Mouse (Mus musculus): ENCODE measurements around the gene Parva. TPM values are rescaled to one million over a fixed set of nuclear protein-coding genes. Genes with fewer than 3 reads are reported as not detected.

Gene Parva
- polyA plus RNA-seq, 1 experiment from 2014 or later: 93.4 TPM

DNA sequence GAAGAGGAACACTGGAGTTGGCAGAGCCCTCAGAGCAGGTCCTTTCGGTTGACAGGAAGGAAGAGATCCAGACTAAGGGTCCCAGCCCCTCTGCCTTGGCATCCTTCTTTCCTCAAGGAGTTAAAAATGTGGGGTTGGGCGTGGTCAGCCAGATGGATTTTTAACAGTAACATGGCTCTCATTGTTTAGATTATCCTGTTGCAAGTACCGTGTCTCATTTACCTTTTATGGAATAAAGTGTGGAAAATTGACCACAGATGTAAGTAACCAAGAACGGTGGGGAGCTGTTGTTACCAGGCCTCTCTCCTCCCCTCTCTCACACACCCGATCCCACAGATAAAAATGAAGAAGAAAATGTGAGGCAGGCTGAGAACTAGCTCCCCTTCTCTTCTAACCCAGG lies 75.5 kb downstream of the Parva start:
- 16% methylated on average over 5 of the region's 5 CpGs for WGBS
- DNase-seq (ENCODE audit: low spot score) (peak; percentile 91), ATAC-seq (ENCODE audit: low read depth) (peak; percentile 72)
- H3K9ac ChIP-seq (ENCODE audit: low read depth, low read length): no peak overlapping the region
- H3K4me3 ChIP-seq (ENCODE audit: low read depth, low read length): no peak overlapping the region
- peak overlapping the region; percentile 91 for H3K27ac ChIP-seq (replicated peaks; ENCODE audit: low read depth, low read length)
- H3K4me1 ChIP-seq (ENCODE audit: control insufficient read depth, insufficient read depth, low read length): peaks cover 53% of the 10 kb centered on the region
- peak overlapping the region; percentile 38 for H3K4me2 ChIP-seq (ENCODE audit: low read depth, low read length)
- H3K36me3 ChIP-seq (ENCODE audit: control insufficient read depth, insufficient read depth, low read length): no peaks in the 10 kb centered on the region
- H3K27me3 ChIP-seq (replicated peaks; ENCODE audit: control insufficient read depth, insufficient read depth, low read length): no peaks in the 10 kb centered on the region
- no peaks in the 10 kb centered on the region for H3K9me3 ChIP-seq (ENCODE audit: control insufficient read depth, low read length)

DNA sequence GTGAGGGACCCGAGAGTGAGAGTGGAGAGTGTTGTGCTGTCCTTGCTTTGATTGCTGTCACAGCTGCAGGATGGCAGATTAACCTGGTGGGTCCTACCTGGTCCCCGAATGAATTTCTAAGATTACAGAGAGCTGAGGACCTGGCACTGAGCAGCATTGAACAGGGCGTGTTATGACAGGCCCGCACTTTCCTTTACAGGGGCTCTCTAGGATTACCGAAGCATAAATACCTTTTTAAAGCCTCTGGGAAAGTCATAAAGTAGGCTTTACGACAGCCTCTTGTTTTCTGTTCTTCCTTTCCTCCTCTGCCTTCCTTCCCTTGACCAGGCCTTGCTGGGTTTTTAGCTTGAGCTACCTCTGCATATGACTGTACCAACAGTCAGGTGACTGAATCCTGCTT lies 76.1 kb downstream of the Parva start:
- Histone ChIP-seq H3K27ac (replicated peaks; ENCODE audit: low read depth, low read length) (peak overlapping the region; percentile 91), H3K27me3 (replicated peaks; ENCODE audit: control insufficient read depth, insufficient read depth, low read length) (no peaks in the 10 kb centered on the region), H3K4me2 (ENCODE audit: low read depth, low read length) (peak overlapping the region; percentile 29; the same call in 1 of the 2 replicates), H3K4me3 (ENCODE audit: low read depth, low read length) (no peak overlapping the region), H3K36me3 (ENCODE audit: control insufficient read depth, insufficient read depth, low read length) (no peaks in the 10 kb centered on the region), H3K4me1 (ENCODE audit: control insufficient read depth, insufficient read depth, low read length) (peaks cover 52% of the 10 kb centered on the region), H3K9ac (ENCODE audit: low read depth, low read length) (no peak overlapping the region), H3K9me3 (ENCODE audit: control insufficient read depth, low read length) (no peaks in the 10 kb centered on the region)
- ATAC-seq (ENCODE audit: low read depth): 0 out of 2 replicates have a peak, but pooled peaks have one; percentile 16
- WGBS: 20% methylated on average over 6 of the region's 6 CpGs
- DNase-seq (ENCODE audit: low spot score): peak; percentile 56

DNA sequence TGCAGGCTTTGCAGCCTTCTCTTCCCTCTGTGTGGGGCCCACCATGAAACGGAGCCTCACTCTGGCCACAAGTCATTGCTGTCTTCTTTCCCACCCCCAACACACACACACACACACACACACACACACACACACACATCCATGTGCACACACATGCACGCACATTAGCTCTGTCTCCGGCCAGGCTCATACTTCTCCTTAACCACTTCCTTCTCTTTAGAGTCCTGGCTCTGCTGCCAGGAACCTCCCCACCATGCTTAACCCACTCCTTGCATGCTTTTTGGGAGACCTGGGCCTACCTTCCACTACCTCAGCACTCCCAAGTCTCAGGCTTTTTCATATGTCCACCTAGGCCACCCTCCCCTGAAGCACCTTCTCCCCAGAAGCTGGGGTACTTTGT lies 76.6 kb downstream of the Parva start:
- H3K36me3 ChIP-seq (ENCODE audit: control insufficient read depth, insufficient read depth, low read length): no peaks in the 10 kb centered on the region

DNA sequence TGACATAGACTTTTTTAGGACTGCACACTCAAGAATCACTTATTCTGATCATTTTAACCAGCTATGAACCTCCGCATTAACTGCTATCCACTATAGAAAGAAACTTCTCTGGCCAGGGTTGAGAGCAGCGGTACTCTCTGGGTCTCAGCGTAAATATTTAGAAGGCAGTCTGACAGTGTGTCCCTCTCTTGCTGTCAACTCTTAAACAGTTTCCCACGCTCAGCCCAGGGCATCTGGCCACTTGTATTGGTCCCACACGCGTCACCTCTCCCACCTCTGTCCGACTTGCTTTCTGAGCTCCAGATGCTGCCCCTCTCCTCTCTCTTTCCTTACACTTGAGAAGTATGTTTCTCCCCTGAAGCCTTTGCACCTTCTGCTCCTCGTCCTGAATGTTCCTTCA lies 81.8 kb downstream of the Parva start:
- WGBS: 73% methylated on average over 8 of the region's 8 CpGs
- no peak overlapping the region for H3K27ac ChIP-seq (replicated peaks; ENCODE audit: low read depth, low read length)

More for the DNA sequence above, 76.6 kb downstream of the Parva start:
- no peaks in the 10 kb centered on the region for H3K27me3 ChIP-seq (replicated peaks; ENCODE audit: control insufficient read depth, insufficient read depth, low read length)
- DNase-seq (ENCODE audit: low spot score) (peak; percentile 49), ATAC-seq (ENCODE audit: low read depth) (no peak; the same call in 1 of the 2 replicates)
- 36% methylated on average over 3 of the region's 3 CpGs for WGBS
- H3K9me3 ChIP-seq (ENCODE audit: control insufficient read depth, low read length): no peaks in the 10 kb centered on the region
- H3K4me1 ChIP-seq (ENCODE audit: control insufficient read depth, insufficient read depth, low read length): peaks cover 49% of the 10 kb centered on the region
- no peak overlapping the region for H3K4me3 ChIP-seq (ENCODE audit: low read depth, low read length)
- H3K27ac ChIP-seq (replicated peaks; ENCODE audit: low read depth, low read length): peak overlapping the region; percentile 91
- H3K9ac ChIP-seq (ENCODE audit: low read depth, low read length): no peak overlapping the region
- no peak overlapping the region for H3K4me2 ChIP-seq (ENCODE audit: low read depth, low read length)

GRCm38 (mm10) chr7:112510336-112511048 lies 83.2 kb downstream of the Parva start:
- Histone ChIP-seq H3K4me1 (ENCODE audit: control insufficient read depth, insufficient read depth, low read length) (peaks cover 42% of the 10 kb centered on the region), H3K4me3 (ENCODE audit: low read depth, low read length) (no peak overlapping the region), H3K4me2 (ENCODE audit: low read depth, low read length) (no peak overlapping the region), H3K27ac (replicated peaks; ENCODE audit: low read depth, low read length) (peak overlapping the region; percentile 49), H3K9ac (ENCODE audit: low read depth, low read length) (no peak overlapping the region), H3K27me3 (replicated peaks; ENCODE audit: control insufficient read depth, insufficient read depth, low read length) (no peaks in the 10 kb centered on the region), H3K36me3 (ENCODE audit: control insufficient read depth, insufficient read depth, low read length) (no peaks in the 10 kb centered on the region), H3K9me3 (ENCODE audit: control insufficient read depth, low read length) (no peaks in the 10 kb centered on the region)
- 24% methylated on average over 10 of the region's 10 CpGs for WGBS
- peak; percentile 42 for ATAC-seq (ENCODE audit: low read depth)
- DNase-seq (ENCODE audit: low spot score): peak; percentile 63

More for the DNA sequence above, 81.8 kb downstream of the Parva start:
- no peaks in the 10 kb centered on the region for H3K36me3 ChIP-seq (ENCODE audit: control insufficient read depth, insufficient read depth, low read length)
- H3K4me3 ChIP-seq (ENCODE audit: low read depth, low read length): no peak overlapping the region
- peaks cover 43% of the 10 kb centered on the region for H3K4me1 ChIP-seq (ENCODE audit: control insufficient read depth, insufficient read depth, low read length)
- H3K9ac ChIP-seq (ENCODE audit: low read depth, low read length): no peak overlapping the region
- H3K4me2 ChIP-seq (ENCODE audit: low read depth, low read length): no peak overlapping the region
- DNase-seq (ENCODE audit: low spot score) (no peak), ATAC-seq (ENCODE audit: low read depth) (no peak)
- no peaks in the 10 kb centered on the region for H3K27me3 ChIP-seq (replicated peaks; ENCODE audit: control insufficient read depth, insufficient read depth, low read length)
- no peaks in the 10 kb centered on the region for H3K9me3 ChIP-seq (ENCODE audit: control insufficient read depth, low read length)

DNA sequence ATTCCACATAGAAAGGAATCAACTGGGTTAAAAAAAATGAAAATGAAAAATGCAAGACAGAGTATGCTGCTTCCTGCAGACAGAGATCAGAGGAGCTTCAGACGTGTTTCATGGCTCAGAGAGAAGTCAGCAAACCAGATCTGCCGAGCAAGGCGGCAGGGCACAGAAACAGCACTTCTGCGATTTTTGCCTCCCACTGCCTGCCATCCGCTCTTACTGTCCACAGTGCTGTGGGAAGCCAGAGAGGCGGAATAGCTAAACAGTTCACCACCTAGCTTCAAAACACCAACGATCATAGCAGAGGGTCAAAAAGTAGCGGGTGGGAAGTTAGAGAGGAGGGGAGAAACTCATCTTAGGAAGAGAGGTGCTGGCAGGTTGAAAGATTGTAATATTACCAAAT lies 84.0 kb downstream of the Parva start:
- WGBS: 42% methylated on average over 8 of the region's 8 CpGs
- no peak for ATAC-seq (ENCODE audit: low read depth)
- H3K4me2 ChIP-seq (ENCODE audit: low read depth, low read length): no peak overlapping the region
- peaks cover 42% of the 10 kb centered on the region for H3K4me1 ChIP-seq (ENCODE audit: control insufficient read depth, insufficient read depth, low read length)
- no peak overlapping the region for H3K4me3 ChIP-seq (ENCODE audit: low read depth, low read length)
- H3K27me3 ChIP-seq (replicated peaks; ENCODE audit: control insufficient read depth, insufficient read depth, low read length): no peaks in the 10 kb centered on the region
- H3K9ac ChIP-seq (ENCODE audit: low read depth, low read length): no peak overlapping the region; the same call in 1 of the 2 replicates
- no peak for DNase-seq (ENCODE audit: low spot score)
- H3K36me3 ChIP-seq (ENCODE audit: control insufficient read depth, insufficient read depth, low read length): no peaks in the 10 kb centered on the region
- H3K27ac ChIP-seq (replicated peaks; ENCODE audit: low read depth, low read length): 0 out of 2 replicates have a peak overlapping the region, but pooled peaks have one; percentile 49
- no peaks in the 10 kb centered on the region for H3K9me3 ChIP-seq (ENCODE audit: control insufficient read depth, low read length)

GRCm38 (mm10) chr7:112512257-112512656 lies 85.0 kb downstream of the Parva start:
- H3K9me3 ChIP-seq (ENCODE audit: control insufficient read depth, low read length): no peaks in the 10 kb centered on the region
- H3K27me3 ChIP-seq (replicated peaks; ENCODE audit: control insufficient read depth, insufficient read depth, low read length): no peaks in the 10 kb centered on the region
- 19% methylated on average over 3 of the region's 3 CpGs for WGBS
- H3K4me3 ChIP-seq (ENCODE audit: low read depth, low read length): no peak overlapping the region
- no peak overlapping the region for H3K4me2 ChIP-seq (ENCODE audit: low read depth, low read length)
- DNase-seq (ENCODE audit: low spot score) (peak; percentile 52), ATAC-seq (ENCODE audit: low read depth) (no peak)
- no peaks in the 10 kb centered on the region for H3K36me3 ChIP-seq (ENCODE audit: control insufficient read depth, insufficient read depth, low read length)
- H3K27ac ChIP-seq (replicated peaks; ENCODE audit: low read depth, low read length): peak overlapping the region; percentile 23; the same call in 1 of the 2 replicates
- H3K9ac ChIP-seq (ENCODE audit: low read depth, low read length): no peak overlapping the region
- peaks cover 44% of the 10 kb centered on the region for H3K4me1 ChIP-seq (ENCODE audit: control insufficient read depth, insufficient read depth, low read length)

GRCm38 (mm10) chr7:112512895-112513294 lies 85.6 kb downstream of the Parva start:
- Histone ChIP-seq H3K4me2 (ENCODE audit: low read depth, low read length) (no peak overlapping the region), H3K36me3 (ENCODE audit: control insufficient read depth, insufficient read depth, low read length) (no peaks in the 10 kb centered on the region), H3K4me3 (ENCODE audit: low read depth, low read length) (no peak overlapping the region), H3K27me3 (replicated peaks; ENCODE audit: control insufficient read depth, insufficient read depth, low read length) (no peaks in the 10 kb centered on the region), H3K4me1 (ENCODE audit: control insufficient read depth, insufficient read depth, low read length) (peaks cover 46% of the 10 kb centered on the region), H3K9ac (ENCODE audit: low read depth, low read length) (no peak overlapping the region), H3K9me3 (ENCODE audit: control insufficient read depth, low read length) (no peaks in the 10 kb centered on the region), H3K27ac (replicated peaks; ENCODE audit: low read depth, low read length) (peak overlapping the region; percentile 23; the same call in 1 of the 2 replicates)
- DNase-seq (ENCODE audit: low spot score) (peak; percentile 57), ATAC-seq (ENCODE audit: low read depth) (no peak)
- 35% methylated on average over 1 of the region's 1 CpGs for WGBS
